Mouse (Mus musculus) heart, embryonic 14.5 days (tissue): ENCODE data around the gene Fgf16. TPM values are rescaled to one million over a fixed set of nuclear protein-coding genes. Genes with fewer than 3 reads are reported as not detected.

Experiments
- ATAC-seq: fragments of 200-750 bp; cut with Nextera tagmentation; 2 replicates; pipeline ENCODE4 v1.8.0; 2017; ENCODE audit warnings: low read depth, moderate TSS enrichment; ENCODE audit not compliant: insufficient number of reproducible peaks, insufficient read depth, low FRiP score
- H3K27ac ChIP-seq, 2 experiments: fragments of 200-500 bp in 1 of 2; fragments of 300-500 bp in 1 of 2; sonication (generic) in 1 of 2; replicated peaks in 1 of 2; 2 replicates each; pipeline ENCODE4 v1.5.1; 2012 to 2014; ENCODE audit warnings: low read depth in 2 of 2, low read length in 2 of 2, control low read depth in 1 of 2, mild to moderate bottlenecking in 1 of 2, mixed read lengths in 1 of 2; ENCODE audit not compliant: control insufficient read depth in 1 of 2, insufficient read depth in 1 of 2
- H3K27me3 ChIP-seq: fragments of 300-500 bp; sonication (generic); 2 replicates; pipeline ENCODE4 v1.6.1; 2014; ENCODE audit warnings: mild to moderate bottlenecking, low read length, control low read depth; ENCODE audit not compliant: control insufficient read depth, insufficient read depth
- H3K36me3 ChIP-seq: fragments of 300-500 bp; sonication (generic); 2 replicates; pipeline ENCODE4 v1.6.1; 2014; ENCODE audit warnings: mild to moderate bottlenecking, control low read depth, low read length, mixed read lengths; ENCODE audit not compliant: control insufficient read depth, insufficient read depth
- H3K4me1 ChIP-seq, 2 experiments: fragments of 200-500 bp in 1 of 2; fragments of 300-500 bp in 1 of 2; sonication (generic) in 1 of 2; 2 replicates each; pipeline ENCODE4 v1.6.1; 2012 to 2014; ENCODE audit warnings: low read length in 2 of 2, control low read depth in 1 of 2, mixed read lengths in 1 of 2; ENCODE audit not compliant: control insufficient read depth in 2 of 2, insufficient read depth in 2 of 2
- H3K4me2 ChIP-seq: fragments of 300-500 bp; sonication (generic); 2 replicates; pipeline ENCODE4 v1.6.1; 2014; ENCODE audit warnings: mild to moderate bottlenecking, low read length
- H3K4me3 ChIP-seq, 2 experiments: fragments of 200-500 bp in 1 of 2; fragments of 300-500 bp in 1 of 2; sonication (generic) in 1 of 2; 2 replicates each; pipeline ENCODE4 v1.5.1; 2012 to 2014; ENCODE audit warnings: low read length in 2 of 2, mild to moderate bottlenecking in 2 of 2, control low read depth in 1 of 2, low read depth in 1 of 2, moderate library complexity in 1 of 2; ENCODE audit not compliant: control insufficient read depth in 1 of 2, insufficient read depth in 1 of 2
- H3K9ac ChIP-seq: fragments of 300-500 bp; sonication (generic); 2 replicates; pipeline ENCODE4 v1.6.1; 2014; ENCODE audit warnings: mild to moderate bottlenecking, low read length
- H3K9me3 ChIP-seq: fragments of 300-500 bp; sonication (generic); 2 replicates; pipeline ENCODE4 v1.6.1; 2016; ENCODE audit warnings: low read length, control low read depth; ENCODE audit not compliant: control insufficient read depth
- WGBS: fragments of 180-500 bp; shearing (Covaris S2); extraction: QIAGEN DNeasy Blood & Tissue Kit; methylation state at CpG from one replicate; pipeline ENCODE4 v1.1.7; 2014; 5-methylcytosine and 5-hydroxymethylcytosine counted together
- polyA plus RNA-seq: library from polyadenylated mRNA; unstranded; fragments of >200 nt; fragmentation: Nextera tagmentation; extraction: Ambion mirVana; gene quantifications from 2 replicates; pipeline ENCODE4 v1.2.1, GENCODE M21; 2014

Gene Fgf16
- 0.12 and 0.16 TPM in 2 replicates for polyA plus RNA-seq

DNA sequence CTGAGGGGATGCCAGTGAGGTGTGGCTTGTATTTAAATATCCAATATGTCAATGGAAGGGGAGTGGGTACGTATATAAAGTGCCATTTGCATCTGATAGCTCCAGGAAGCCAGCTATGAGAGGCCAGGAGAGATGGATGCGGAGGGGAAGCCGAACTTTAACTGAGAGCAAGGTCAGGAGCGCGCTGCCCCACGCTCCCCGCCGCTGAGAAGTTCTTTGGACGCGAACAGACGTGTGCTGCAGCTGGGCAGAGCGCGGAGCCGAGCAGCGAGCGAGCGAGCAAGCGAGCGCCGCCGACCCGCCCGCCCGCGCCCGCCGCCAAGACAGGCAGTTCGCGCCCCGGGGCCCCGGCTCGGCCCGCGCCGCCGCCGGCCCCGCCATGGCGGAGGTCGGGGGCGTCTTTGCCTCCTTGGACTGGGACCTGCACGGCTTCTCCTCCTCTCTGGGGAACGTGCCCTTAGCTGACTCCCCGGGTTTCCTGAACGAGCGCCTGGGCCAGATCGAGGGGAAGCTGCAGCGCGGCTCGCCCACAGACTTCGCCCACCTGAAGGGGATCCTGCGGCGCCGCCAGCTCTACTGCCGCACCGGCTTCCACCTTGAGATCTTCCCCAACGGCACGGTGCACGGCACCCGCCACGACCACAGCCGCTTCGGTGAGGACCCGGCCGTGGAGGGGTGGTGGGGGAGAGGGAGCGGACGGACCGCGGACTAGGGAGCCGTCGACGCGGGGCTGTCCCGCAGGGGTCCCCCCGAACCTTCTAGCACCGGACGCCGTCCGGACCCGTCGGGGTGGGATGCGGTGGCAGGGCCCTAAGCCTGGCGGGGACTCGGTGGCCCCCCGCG, at the start of gene Fgf16:
Gene Fgf16 (plus strand): TSS at position 118 of the 843 bp plus-strand sequence.
- no peak for ATAC-seq
- H3K4me1 ChIP-seq: peaks cover 0 to 5% of the 10 kb centered on the region in 2 experiments; a peak in 2 of 4 replicates
- H3K36me3 ChIP-seq: no peaks in the 10 kb centered on the region
- H3K9me3 ChIP-seq: no peaks in the 10 kb centered on the region
- WGBS: 12% methylated on average over 64 of the region's 86 CpGs
- H3K9ac ChIP-seq: peak within 1 kb of the TSS; percentile 55
- H3K4me3 ChIP-seq: peak within 1 kb of the TSS; percentile 45 to 54
- no peak within 1 kb of the TSS for H3K27ac ChIP-seq
- H3K27me3 ChIP-seq: peaks cover 22% of the 10 kb centered on the region
- H3K4me2 ChIP-seq: peak within 1 kb of the TSS; percentile 72

DNA sequence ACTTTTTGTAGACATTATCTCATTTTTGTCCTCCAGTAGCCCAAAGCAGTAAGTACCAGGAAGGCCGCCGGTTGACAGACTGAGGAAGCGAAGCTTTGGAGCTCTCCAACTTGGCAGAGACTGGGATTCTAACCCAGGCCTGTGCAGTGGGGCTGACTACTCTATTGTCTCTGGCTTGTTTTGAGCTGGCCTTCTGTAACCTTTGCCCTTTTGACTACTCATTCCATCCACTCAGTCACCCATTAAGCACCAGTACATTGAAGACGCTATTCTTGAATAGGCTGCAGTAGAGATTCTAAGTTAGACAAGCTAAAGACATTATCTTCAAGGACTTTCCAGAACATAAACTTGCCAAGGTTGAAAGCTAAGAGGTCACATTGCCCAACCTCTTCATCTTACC, 49.3 kb upstream of the Fgf16 start:
- no peak for ATAC-seq
- Histone ChIP-seq H3K36me3 (no peaks in the 10 kb centered on the region), H3K9me3 (no peaks in the 10 kb centered on the region), H3K4me1 (no peaks in the 10 kb centered on the region), H3K4me3 (no peak overlapping the region), H3K4me2 (no peak overlapping the region), H3K9ac (no peak overlapping the region), H3K27me3 (no peaks in the 10 kb centered on the region), H3K27ac (no peak overlapping the region)
- 83% methylated on average over 4 of the region's 4 CpGs for WGBS

DNA sequence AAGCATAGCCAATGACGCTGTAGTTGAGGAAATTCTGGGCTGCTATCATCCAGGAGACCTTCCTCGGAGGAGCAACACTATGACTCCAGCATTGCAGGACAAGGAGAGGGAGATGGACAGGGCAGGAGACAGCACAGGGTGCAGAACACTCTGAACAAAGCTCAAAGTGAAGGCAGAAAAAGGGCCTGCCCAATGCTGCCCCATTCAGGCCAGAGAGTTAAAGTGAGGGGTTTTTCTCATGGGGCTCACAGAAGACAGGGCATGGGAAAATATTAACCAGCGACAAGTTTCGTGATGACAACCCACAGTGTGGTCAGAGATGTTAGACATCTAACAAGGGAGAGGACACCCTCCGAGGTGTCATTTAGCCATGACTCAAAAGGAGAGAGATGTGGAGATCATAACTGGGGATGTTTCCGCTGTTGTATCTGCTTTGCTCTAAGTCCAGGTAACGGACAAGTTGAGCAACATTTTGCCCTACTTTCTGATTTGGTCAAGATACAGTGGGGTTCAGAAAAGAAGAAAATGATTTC, 48.2 kb upstream of the Fgf16 start:
- Histone ChIP-seq H3K9me3 (no peaks in the 10 kb centered on the region), H3K36me3 (no peaks in the 10 kb centered on the region), H3K9ac (no peak overlapping the region), H3K4me3 (no peak overlapping the region), H3K4me1 (no peaks in the 10 kb centered on the region), H3K27ac (no peak overlapping the region), H3K4me2 (no peak overlapping the region), H3K27me3 (no peaks in the 10 kb centered on the region)
- 83% methylated on average over 7 of the region's 7 CpGs for WGBS
- no peak for ATAC-seq

DNA sequence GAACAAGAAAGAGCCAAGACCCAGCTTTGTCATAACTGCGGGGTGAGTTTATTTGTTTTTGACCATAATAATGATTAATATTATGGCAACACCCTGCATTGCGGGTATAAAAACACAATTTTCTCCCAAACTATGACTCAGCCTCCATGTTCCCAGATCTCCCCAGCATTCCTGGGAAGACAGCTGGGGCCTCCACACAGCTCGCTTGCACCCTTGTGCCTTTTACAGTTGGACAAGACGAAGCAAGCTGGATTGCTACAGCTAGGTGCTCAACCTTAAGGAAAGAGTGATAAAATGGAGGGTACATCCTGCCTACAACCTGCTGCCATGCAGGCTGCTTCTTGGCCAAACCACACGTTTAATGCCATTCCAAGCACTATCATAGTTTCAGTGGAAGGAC, 45.7 kb upstream of the Fgf16 start:
- no peaks in the 10 kb centered on the region for H3K27me3 ChIP-seq

GRCm38 (mm10) chrX:105718943-105719342, 45.1 kb upstream of the Fgf16 start:
- 76% methylated on average over 5 of the region's 5 CpGs for WGBS
- H3K4me3 ChIP-seq: no peak overlapping the region
- H3K27ac ChIP-seq: no peak overlapping the region
- no peaks in the 10 kb centered on the region for H3K36me3 ChIP-seq
- no peak overlapping the region for H3K9ac ChIP-seq
- H3K9me3 ChIP-seq: no peaks in the 10 kb centered on the region
- H3K27me3 ChIP-seq: no peaks in the 10 kb centered on the region
- H3K4me2 ChIP-seq: no peak overlapping the region
- H3K4me1 ChIP-seq: no peaks in the 10 kb centered on the region
- ATAC-seq: no peak

More for the DNA sequence above, 45.7 kb upstream of the Fgf16 start:
- WGBS: 76% methylated on average over 5 of the region's 5 CpGs
- no peak overlapping the region for H3K4me2 ChIP-seq
- no peaks in the 10 kb centered on the region for H3K9me3 ChIP-seq
- no peaks in the 10 kb centered on the region for H3K4me1 ChIP-seq
- ATAC-seq: no peak
- H3K4me3 ChIP-seq: no peak overlapping the region
- H3K36me3 ChIP-seq: no peaks in the 10 kb centered on the region
- H3K27ac ChIP-seq: no peak overlapping the region
- H3K9ac ChIP-seq: no peak overlapping the region

DNA sequence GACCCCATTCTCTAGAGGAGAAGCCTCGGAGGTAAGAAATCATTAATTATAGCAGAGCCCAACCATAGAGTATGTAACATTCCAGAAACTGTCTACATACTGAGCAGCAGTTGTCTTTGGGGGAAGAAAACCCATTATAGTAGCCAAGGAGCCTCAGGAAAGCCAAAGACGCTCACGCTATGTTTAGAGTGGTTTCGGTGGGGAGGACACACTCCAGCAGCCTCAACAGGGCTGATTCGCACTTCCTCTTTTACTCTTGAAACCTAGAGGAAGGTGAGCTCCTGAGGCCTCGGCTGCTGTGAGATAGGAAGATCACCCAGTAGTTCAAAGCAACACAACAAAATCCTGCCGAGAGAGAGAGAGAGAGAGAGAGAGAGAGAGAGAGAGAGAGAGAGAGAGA, 39.9 kb upstream of the Fgf16 start:
- Histone ChIP-seq H3K4me1 (no peaks in the 10 kb centered on the region), H3K9ac (no peak overlapping the region), H3K4me2 (no peak overlapping the region), H3K4me3 (no peak overlapping the region), H3K27ac (no peak overlapping the region), H3K9me3 (no peaks in the 10 kb centered on the region), H3K27me3 (no peaks in the 10 kb centered on the region), H3K36me3 (no peaks in the 10 kb centered on the region)
- WGBS: 58% methylated on average over 7 of the region's 7 CpGs
- ATAC-seq: no peak

DNA sequence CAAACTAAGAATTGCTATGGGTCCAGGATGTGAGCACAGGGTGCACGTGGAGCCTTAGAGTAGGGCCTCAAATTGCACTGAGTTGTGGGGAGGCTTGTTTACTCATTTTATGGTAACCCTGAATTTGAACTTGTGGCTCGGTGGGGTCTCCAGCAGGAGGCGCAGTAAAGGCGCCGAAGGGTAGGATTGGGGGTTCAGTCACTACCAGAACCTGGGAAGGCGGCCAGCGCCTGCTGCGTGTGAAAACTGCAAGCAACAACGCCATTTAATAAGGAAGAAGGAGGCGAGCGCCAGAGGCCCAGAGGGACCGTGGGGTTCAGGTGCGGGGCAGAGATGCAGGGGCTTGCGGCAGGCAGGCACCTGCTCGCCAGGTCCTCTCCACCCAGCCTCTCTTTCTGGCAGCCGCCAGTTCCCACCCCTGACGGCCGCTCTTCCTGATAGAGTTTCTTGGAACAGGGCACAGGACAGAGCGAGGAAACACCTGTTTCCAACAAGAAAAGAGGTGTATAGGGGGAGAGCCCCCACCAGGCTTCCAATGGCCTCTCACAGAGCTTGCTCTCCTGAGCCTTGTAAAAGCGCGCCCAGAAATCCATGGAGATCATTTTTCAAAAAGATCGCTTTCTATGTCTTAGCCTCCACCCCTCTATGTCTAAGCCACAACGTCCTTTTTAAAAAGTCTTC, 1.1 kb upstream of the Fgf16 start:
- Histone ChIP-seq H3K9ac (peak overlapping the region; percentile 50; the same call in 1 of the 2 replicates), H3K4me3 (peak overlapping the region; percentile 45 to 54), H3K27ac (no peak overlapping the region), H3K4me2 (peak overlapping the region; percentile 72), H3K27me3 (peaks cover 22% of the 10 kb centered on the region), H3K4me1 (peaks cover 0 to 5% of the 10 kb centered on the region in 2 experiments; a peak in 2 of 4 replicates), H3K36me3 (no peaks in the 10 kb centered on the region), H3K9me3 (no peaks in the 10 kb centered on the region)
- ATAC-seq: no peak
- 11% methylated on average over 23 of the region's 23 CpGs for WGBS
